Mouse (Mus musculus) brain, embryonic 14.5 days (tissue): ENCODE measurements around the gene Tmem38b. TPM values are rescaled to one million over a fixed set of nuclear protein-coding genes. Genes with fewer than 3 reads are reported as not detected.
A peak's percentile ranks its signal among the peaks of the same experiment; 100 is the strongest.

ENCODE experiments used
- DNase-seq: peaks from one replicate; pipeline ENCODE4 v3.0.0-alpha.2; 2011; ENCODE audit warnings: low read depth
- CTCF ChIP-seq: fragments of 200-500 bp; IDR thresholded peaks from 2 replicates; pipeline ENCODE4 v1.5.1; 2012; ENCODE audit warnings: inconsistent platforms, mild to moderate bottlenecking, moderate library complexity, borderline replicate concordance; ENCODE audit not compliant: insufficient read depth, insufficient read length; ENCODE audit errors: extremely low read depth
- POLR2A ChIP-seq: fragments of 200-500 bp; IDR thresholded peaks from 2 replicates; pipeline ENCODE4 v1.6.1; 2012; ENCODE audit warnings: mild to moderate bottlenecking, inconsistent platforms, borderline replicate concordance; ENCODE audit not compliant: poor library complexity, insufficient read depth, insufficient read length, severe bottlenecking; ENCODE audit errors: extremely low read depth
- polyA plus RNA-seq: library from polyadenylated mRNA; depleted of rRNA; stranded (reverse); fragments of >200 nt; gene quantifications from 2 replicates; pipeline ENCODE4 v1.2.3, GENCODE M21; 2012

Tmem38b gene
- polyA plus RNA-seq, 1 experiment: 7.0 TPM

- peak; percentile 19 for DNase-seq
- no peak for TF ChIP-seq POLR2A
- TF ChIP-seq CTCF: peak; percentile 21; the same call in 1 of the 2 replicates
Observed at GRCm38 (mm10) chr4:53843553-53843952, 17.7 kb downstream of the Tmem38b start.

- peak; percentile 86 for DNase-seq
- no peak for TF ChIP-seq POLR2A
- peak; percentile 66; the same call in 1 of the 2 replicates for TF ChIP-seq CTCF
Observed at GRCm38 (mm10) chr4:53844835-53845619, 19.2 kb downstream of the Tmem38b start.

GRCm38 (mm10) chr4:53845656-53846055 is 19.8 kb downstream of the Tmem38b start:
- no peak for DNase-seq
- TF ChIP-seq CTCF: no peak
- TF ChIP-seq POLR2A: no peak

GRCm38 (mm10) chr4:53846326-53846725 is 20.5 kb downstream of the Tmem38b start:
- no peak for TF ChIP-seq CTCF
- DNase-seq: no peak

- no peak for DNase-seq
- TF ChIP-seq CTCF (no peak), POLR2A (no peak)
Observed at GRCm38 (mm10) chr4:53847541-53847940, 21.7 kb downstream of the Tmem38b start.

GRCm38 (mm10) chr4:53848308-53848707 is 22.5 kb downstream of the Tmem38b start:
- TF ChIP-seq CTCF (no peak), POLR2A (no peak)
- no peak for DNase-seq

- TF ChIP-seq CTCF (no peak), POLR2A (no peak)
- DNase-seq: no peak
Observed at GRCm38 (mm10) chr4:53848816-53849215, 23.0 kb downstream of the Tmem38b start.

- DNase-seq: no peak
- no peak for TF ChIP-seq POLR2A
- TF ChIP-seq CTCF: no peak
Observed at GRCm38 (mm10) chr4:53849804-53850203, 24.0 kb downstream of the Tmem38b start.

GRCm38 (mm10) chr4:53853333-53853732 is 27.5 kb downstream of the Tmem38b start:
- TF ChIP-seq POLR2A: no peak
- TF ChIP-seq CTCF: no peak

GRCm38 (mm10) chr4:53859944-53860343 is 34.1 kb downstream of the Tmem38b start:
- TF ChIP-seq CTCF (no peak), POLR2A (no peak)
- peak; percentile 31 for DNase-seq

More at GRCm38 (mm10) chr4:53853333-53853732, 27.5 kb downstream of the Tmem38b start:
- DNase-seq: no peak

- DNase-seq: no peak
- TF ChIP-seq CTCF (no peak), POLR2A (no peak)
Observed at GRCm38 (mm10) chr4:53862101-53862500, 36.3 kb downstream of the Tmem38b start.
